Mouse (Mus musculus): ENCODE data around the gene Gm28041.
"Not testable (repeated sequence)": the region's sequence is repeated elsewhere in the genome, so short reads cannot be mapped to it uniquely, and the experiment has no call there.

Gm28041 gene

DNA sequence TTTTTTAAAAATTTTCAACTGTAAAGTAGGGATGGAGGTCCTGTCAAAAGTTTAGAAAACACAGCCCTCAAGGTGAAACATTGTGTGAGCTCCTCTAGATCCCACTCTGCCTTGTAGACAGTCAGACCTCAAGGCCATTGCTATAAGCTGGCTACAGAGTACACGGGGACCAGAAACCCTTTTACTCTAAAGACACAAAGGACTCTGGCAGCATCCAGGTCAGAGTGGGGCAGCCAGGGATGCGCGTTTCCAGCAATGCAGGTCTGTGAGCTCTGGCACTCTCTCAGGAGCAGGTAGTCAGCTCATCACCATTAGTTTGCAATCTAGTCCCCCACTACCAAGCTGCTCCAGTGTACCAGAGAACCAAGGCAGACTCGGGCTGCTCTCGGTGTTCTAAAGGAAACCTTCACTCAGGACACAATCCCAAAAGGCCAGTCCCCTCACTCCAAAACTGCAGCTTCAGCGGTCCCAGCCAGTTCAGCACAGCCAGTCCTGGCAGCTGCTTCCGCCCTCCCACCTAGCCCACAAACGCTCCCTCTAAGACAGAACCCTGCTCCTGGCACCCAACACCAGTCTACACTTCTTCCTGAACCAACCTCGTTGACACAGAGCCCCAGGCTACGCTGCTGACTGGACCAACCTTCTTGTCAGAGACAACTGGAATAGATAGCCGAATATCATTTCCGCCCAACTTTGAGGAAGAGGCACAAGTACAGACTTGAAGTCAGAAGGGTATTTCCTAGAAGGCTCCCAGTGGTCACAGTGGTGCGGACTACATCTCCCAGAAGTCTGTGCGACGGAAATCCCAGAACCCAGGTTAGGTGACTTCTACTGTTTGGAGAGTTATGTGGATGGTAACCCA is at the start of gene Gm28041, which contains the start of gene Zfp456:
TSS of gene Gm28041 (minus strand) at position 684 of the 862 bp plus-strand sequence.
TSS of gene Zfp456 (minus strand) at position 761 of the 862 bp plus-strand sequence.
- peak; percentile 72 for DNase-seq (ENCODE audit: extremely low spot score)

DNA sequence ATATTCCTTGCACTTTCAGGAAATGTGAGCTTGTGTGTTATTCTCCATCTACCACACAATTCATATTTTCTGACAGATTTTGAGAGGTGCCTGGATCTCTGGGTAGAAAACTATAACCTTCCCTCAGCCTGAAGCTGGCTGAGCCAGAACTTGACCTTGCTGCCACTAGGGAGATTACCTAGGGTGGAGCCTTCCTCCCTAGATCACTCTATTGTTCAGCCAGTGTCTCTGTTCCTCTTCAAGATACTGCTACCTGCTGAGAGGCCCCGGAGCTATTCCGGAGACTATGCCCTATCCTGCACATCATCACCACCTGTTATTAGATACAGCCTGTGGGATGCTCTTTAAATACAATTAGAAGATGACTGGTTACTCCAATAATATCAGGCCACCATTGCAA is 47.0 kb upstream of the Gm28041 start:
- DNase-seq (ENCODE audit: extremely low spot score): not testable (repeated sequence)

DNA sequence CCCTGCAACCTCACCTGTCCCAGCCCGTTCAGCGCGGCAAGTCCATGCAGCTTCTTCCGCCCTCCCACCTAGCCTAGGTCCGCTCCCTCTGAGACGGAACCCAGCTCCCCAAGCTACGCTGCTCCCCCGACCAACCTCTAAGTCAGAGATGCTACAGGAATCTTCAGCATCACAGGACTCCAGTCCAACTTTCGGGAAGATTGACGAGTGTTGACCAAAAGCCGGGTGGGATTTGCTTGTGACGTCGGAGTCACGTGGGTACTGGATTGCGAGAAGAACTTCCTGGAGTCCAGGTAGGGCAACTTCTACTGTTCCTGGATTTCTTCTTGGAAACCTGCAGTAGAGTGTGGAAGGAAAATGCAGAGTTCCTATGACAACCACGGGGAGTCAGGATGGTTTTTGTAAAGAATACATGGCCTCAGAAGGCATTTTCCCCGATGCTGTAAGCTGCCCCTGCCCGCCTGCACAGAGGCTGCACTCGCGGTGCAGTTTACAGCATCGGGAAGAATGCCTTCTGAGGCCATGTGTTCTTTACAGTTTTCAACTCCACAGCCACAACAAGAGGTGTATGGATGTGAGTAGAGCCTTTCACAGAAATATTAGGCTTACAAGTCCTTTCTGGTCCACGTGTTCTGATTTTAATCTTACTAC is 45.8 kb upstream of the Gm28041 start, which contains the start of gene Zfp459:
TSS of gene Zfp459 (minus strand) at position 212 of the 651 bp plus-strand sequence.
- DNase-seq (ENCODE audit: extremely low spot score): peak; percentile 78

DNA sequence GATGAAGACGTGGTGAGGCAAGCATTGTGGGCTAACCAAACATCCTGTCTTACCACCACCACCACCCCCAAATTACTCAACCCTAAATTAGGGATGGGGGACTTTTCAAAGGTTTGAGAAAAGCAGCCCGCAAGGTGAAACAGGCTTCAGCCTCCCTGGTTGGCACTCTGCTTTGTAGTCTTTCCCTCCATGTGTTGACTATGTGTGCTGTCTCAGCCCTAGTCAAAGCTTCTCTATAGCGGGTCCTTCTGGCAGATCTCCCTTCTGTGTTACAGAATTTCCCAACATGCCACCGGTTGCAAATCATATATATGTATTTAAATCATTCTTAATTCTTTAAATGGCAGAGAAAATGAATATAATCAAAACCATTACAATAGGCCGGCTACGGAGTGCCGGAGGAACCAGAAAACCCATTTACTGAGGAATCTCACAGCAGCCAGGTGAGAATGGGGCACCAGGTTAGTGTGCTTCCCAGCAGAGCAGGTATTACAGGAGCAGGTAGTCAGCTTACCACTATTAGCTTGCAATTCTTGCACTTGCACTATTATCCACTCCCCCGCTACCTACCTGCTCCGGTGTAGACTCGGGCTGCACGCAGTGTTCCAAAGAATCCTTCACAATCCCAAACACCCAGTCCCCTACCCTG is 45.1 kb upstream of the Gm28041 start:
- no peak for DNase-seq (ENCODE audit: extremely low spot score)

DNA sequence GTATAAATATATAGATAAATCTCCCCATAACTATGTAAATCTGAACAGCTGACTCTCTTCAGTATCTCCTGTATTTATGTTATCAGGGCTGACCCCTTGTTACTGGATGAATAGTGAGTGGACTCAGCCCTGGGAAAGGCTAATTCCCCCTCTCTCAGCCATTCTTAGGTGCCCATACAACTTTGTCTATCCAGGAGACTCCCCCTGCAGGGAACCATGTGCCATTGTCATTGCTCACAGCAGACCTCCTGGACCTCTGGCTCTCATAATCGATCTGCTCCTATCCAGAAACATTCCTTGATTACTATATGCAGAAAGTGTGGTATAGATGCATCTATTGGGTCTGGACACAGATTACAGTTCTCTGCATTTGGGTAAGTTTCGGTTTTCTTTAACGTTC is 41.3 kb upstream of the Gm28041 start:
- DNase-seq (ENCODE audit: extremely low spot score): no peak

DNA sequence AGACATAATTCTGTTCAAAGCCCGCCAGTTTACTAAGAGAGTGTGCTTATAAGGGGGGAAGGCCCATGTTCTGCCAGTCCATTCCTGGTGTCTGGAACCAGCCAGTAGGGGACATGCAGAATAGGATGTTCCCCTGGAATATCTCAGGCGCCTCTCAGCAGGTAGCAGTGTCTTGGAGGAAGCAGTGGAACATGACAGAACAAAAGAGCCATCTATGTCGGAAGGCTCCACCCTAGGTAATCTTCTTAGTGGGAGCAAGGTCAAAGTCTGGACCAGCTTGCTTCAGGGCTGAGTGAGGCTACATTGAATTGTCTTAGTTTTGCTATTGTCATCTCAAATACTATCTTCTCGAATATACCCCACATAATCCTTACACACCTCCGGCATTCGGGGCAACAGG is 40.2 kb upstream of the Gm28041 start:
- no peak for DNase-seq (ENCODE audit: extremely low spot score)

DNA sequence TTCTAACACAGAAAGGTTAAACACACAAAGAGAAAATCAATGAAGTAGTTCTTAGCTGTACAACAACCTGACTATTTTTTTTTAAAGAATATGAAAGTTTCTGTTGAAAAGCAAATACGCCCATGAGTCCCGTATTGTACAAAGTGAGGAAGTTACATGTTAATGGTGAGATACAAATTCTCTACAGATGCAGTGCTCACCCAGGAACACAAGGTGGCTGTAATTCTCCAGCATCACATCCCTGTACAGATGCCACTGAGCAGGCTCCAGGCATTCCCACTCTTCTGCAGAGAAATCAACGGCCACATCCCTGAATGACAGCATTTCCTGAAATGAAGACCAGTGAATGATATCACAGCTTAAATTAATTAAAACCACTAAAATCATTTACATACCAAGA is 38.1 kb upstream of the Gm28041 start:
- not testable (repeated sequence) for DNase-seq (ENCODE audit: extremely low spot score)

DNA sequence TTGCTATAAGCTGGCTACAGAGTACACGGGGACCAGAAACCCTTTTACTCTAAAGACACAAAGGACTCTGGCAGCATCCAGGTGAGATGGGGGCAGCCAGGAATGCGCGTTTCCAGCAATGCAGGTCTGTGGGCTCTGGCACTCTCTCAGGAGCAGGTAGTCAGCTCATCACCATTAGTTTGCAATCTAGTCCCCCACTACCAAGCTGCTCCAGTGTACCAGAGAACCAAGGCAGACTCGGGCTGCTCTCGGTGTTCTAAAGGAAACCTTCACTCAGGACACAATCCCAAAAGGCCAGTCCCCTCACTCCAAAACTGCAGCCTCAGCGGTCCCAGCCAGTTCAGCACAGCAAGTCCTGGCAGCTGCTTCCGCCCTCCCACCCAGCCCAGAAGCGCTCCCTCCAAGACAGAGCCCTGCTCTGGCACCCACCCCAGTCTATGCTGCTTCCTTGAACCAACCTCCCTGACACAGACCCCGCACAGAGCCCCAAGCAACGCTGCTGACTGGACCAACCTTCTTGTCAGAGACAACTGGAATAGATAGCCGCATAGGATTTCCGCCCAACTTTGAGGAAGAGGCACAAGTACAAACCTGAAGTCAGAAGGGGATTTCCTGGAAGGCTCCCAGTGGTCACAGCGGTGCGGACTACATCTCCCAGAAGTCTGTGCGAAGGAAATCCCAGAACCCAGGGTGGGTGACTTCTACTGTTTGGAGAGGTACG is 23.8 kb upstream of the Gm28041 start, which contains the start of gene Zfp429:
TSS of gene Zfp429 (minus strand) at position 637 of the 721 bp plus-strand sequence.
- peak; percentile 74 for DNase-seq (ENCODE audit: extremely low spot score)

DNA sequence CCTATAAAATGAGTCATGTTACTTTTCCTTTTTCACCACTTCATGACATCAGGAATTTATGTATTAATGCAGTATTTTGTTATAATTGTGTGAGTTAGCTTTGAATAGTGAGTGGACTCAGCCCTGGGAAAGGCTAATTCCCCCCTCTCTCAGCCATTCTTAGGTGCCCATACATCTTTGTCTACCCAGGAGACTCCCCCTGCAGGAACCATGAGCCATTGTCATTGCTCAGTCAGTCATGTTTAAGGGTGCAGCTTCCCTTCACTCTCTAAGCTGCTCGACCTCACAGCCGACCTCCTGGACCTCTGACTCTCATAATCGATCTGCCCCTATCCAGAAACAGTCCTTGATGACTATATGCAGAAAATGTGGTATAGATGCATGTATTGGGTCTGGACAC is 722 bp upstream of the Gm28041 start:
- DNase-seq (ENCODE audit: extremely low spot score): not testable (repeated sequence)

DNA sequence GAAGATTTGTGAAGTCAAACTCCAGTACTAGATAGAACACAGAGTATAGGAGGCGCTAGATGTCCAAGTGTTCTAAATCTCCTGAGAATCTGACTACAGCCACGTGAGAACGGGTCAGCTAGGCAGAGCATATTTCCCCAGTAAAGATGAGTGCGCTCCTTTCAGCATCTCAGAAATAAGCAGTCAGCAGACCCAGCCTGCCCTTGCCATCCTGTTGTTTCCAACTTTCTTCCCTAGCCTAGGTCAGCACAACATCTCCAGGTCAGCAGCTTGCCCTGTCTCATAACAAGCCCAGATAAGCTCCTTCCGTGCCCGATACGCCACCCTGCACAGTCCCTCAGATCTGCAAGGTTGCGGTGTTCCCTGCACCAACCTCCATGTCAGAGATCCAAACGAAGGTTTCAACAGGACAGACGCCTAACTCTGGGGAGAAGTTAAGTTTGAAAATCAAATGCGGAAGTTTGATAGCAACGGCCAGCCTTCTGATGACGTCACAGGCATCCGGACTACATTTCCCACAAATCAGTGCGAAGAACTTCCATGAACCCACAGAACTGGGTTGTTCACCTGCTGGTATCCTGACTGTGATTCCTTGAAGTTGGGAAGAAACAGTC is 15.3 kb downstream of the Gm28041 start, which contains the start of the genes Gm28044 and Zfp953:
TSS of gene Gm28044 (minus strand) at position 406 of the 614 bp plus-strand sequence.
TSS of gene Zfp953 (minus strand) at position 475 of the 614 bp plus-strand sequence.
- peak; percentile 87 for DNase-seq (ENCODE audit: extremely low spot score)

DNA sequence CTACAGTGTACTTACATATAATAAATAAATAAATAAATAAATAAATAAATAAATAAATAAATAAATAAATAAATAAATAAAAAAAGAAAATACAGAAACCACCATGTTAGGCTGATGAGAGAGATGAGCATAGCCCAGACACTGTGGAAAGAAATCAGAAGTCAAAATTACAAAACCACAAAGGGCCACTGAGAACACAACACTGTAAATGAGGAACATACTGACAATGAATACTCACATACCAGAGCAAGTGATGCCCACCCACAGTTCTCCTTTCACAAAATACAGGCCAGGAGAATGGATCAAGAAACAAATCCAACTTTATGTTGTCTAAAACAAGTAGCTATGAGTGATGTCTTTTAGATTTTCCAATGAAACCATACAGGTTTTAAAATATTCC is 23.7 kb downstream of the Gm28041 start:
- DNase-seq (ENCODE audit: extremely low spot score): no peak

DNA sequence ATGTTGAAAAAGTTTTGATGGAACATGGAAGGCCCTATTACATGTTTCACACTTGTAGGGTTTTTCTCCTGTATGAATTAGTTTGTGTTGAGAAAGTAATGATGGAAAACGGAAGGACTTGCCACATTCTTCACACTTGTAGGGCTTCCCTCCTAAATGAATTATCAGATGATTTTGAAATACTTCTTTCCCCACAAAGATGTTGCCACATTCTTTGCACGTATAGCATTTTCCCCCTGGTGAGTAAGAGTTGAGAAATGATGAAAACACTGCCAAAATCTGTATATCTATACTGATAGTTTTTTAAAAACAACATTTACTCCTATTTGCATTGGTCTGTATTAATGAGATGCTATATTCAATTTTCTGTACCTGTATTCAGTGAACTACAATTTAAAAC is 32.1 kb downstream of the Gm28041 start:
- no peak for DNase-seq (ENCODE audit: extremely low spot score)

DNA sequence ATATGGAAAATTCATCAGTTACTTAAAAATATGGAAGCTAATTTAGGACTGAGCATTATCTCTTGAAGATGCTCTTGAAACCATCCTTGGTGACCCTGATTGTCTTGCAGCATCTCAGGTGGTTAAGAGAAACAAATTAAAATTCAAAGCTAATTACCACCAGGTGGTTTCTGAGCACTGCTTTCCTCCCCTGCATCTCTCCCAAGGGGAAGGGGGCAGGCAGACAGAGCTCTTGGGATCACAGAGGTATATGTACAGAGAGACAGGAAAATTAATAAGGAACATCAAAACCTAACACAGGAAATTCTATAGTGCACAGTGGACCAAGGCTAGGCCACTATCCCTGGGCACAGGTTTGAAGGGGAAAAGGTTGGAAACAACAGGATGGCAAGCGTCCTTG is 42.7 kb downstream of the Gm28041 start:
- DNase-seq (ENCODE audit: extremely low spot score): no peak

DNA sequence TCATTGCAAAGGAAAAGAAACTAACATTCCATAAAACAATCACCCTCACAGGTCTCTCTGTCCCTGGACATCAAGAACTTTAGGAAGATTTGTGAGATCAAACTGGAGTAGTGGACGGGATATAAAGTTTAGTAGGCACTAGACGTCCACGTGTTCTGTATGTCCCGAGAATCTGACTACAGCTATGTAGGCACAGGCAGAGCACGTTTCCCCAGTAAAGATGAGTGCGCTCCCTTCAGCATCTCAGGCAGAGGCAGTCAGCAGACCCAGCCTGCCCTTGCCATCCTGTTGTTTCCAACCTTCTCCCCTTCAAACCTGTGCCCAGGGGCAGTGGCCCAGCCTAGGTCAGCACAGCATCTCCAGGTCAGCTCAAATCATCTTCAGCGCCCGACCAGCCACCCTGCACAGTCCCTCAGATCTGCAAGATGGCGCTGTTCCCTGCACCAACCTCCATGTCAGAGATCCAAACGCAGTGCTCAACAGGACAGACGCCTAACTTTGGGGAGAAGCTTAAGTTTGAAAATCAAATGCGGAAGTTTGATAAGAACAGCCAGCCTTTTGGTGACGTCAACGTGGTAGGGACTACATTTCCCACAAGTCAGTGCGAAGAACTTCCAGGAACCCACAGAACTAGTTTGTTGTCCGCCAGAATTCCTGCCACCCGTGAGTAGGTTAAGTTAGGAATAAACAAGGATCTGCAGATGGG is 43.4 kb downstream of the Gm28041 start, which contains the start of gene Zfp595:
TSS of gene Zfp595 (minus strand) at position 552 of the 706 bp plus-strand sequence.
- peak; percentile 82 for DNase-seq (ENCODE audit: extremely low spot score)

DNA sequence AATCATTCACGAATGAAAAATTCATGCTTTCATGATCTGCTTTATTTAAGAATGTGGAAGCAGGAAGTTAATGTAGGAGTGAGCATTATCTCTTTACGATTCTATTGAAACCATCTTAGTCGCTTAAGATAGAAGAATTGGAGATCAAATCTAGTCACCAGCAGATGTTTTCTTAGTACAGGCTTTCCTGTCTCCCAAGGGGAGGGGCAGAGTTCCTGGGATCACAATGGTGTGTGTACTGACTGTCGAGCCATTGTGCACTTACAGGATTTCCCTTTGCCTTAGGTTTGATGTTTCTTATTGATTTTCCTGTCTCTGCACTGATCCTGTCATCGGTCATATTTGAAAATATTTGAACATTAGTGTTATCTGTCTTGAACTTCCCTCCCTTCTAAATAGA is 68.8 kb downstream of the Gm28041 start:
- DNase-seq (ENCODE audit: extremely low spot score): peak; percentile 21

DNA sequence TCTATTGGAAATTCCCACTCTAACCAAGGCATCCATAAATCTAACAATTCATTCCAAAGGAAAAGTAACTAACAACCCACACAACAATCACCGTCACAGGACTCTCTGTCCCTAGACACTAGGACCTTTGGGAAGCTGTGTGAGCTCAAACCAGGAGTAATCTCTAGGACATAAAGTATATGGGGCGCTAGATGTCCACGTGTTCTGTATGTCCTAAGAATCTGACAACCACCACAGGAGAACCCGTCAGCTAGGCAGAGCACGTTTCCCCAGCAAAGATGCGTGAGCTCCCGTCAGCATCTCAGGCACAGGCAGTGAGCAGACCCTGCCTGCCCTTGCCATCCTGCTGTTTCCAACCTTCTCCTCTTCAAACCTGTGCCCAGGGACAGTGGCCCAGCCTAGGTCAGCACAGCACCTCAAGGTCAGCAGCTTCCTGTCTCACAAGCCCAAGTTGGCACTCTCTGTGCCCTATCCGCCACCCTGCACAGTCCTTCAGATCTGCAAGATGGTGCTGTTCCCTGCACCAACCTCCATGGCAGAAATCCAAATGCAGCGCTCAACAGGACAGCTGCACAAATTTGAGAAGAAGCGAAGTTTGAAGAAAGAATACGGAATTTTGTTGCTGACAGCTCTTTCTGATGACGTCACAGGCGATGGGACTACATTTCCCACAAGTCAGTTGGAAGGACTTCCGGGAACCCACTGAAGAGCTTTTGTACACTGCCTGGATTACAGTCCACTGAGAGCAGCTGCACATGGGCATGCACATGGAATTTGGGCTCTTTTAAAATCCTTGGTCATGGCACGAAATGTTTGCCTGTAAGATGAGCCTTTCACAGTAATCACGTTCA is 69.5 kb downstream of the Gm28041 start, which contains the start of gene Zfp457:
TSS of gene Zfp457 (minus strand) at position 664 of the 851 bp plus-strand sequence.
- DNase-seq (ENCODE audit: extremely low spot score): peak; percentile 85
